Mouse (Mus musculus): Measurements from ENCODE around the gene Smagp. TPM values are rescaled to one million over a fixed set of nuclear protein-coding genes. Genes with fewer than 3 reads are reported as not detected.

Smagp gene
- polyA plus RNA-seq, 1 experiment from 2014 or later: 15.2 TPM

DNA sequence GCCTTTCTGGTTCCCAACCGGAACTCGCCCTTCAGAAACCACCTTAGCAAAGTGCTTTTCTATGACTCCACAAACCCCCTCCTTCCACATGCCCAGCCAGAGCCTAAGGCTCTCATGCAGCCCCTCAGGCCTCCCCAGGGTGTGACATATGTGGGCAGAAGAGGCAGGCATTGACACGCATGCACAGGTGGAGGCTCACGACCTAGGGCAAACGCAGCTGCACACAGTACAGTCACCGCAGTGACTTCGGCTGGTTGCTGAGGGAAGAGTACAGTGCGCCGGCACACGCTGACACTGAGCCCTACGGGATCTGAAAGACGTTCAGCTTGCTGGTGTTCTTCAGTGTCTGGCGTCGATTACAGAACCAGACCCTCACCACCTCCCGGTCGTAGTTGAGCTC is 58.8 kb downstream of the Smagp start:
- no peak overlapping the region for H3K4me3 ChIP-seq
- H3K9me3 ChIP-seq: no peaks in the 10 kb centered on the region
- H3K4me2 ChIP-seq: no peak overlapping the region
- H3K9ac ChIP-seq: no peak overlapping the region
- 80% methylated on average over 16 of the region's 16 CpGs for WGBS
- no peaks in the 10 kb centered on the region for H3K36me3 ChIP-seq
- H3K27ac ChIP-seq: no peak overlapping the region
- no peaks in the 10 kb centered on the region for H3K27me3 ChIP-seq
- ATAC-seq (ENCODE audit: borderline replicate concordance, extremely low read depth, low FRiP score, low TSS enrichment): no peak
- H3K4me1 ChIP-seq: peaks cover 23% of the 10 kb centered on the region

DNA sequence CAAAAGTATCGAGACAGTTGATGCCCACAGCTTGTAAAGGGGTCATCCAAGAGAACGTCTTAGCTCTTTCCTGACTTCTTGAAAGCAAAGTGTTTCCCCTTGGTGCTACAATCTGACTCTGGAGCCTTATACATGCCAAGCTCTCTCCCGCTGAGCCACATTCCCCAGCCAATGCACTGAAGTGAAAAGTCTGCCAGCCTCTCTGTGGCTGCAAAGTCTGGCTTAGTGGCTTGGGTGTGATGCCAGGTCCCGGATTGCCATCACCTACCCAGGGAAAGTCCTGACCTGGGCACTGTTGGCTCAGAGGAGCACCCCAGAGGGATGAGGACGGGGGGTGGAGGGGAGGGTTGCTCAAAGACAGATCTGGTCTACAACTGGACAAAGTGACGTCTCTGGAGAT is 59.9 kb downstream of the Smagp start:
- no peak overlapping the region for H3K9ac ChIP-seq
- H3K27ac ChIP-seq: no peak overlapping the region
- H3K9me3 ChIP-seq: no peaks in the 10 kb centered on the region
- H3K36me3 ChIP-seq: no peaks in the 10 kb centered on the region
- no peaks in the 10 kb centered on the region for H3K27me3 ChIP-seq
- WGBS: 75% methylated on average over 6 of the region's 6 CpGs
- ATAC-seq (ENCODE audit: borderline replicate concordance, extremely low read depth, low FRiP score, low TSS enrichment): no peak
- no peak overlapping the region for H3K4me3 ChIP-seq
- H3K4me2 ChIP-seq: no peak overlapping the region
- H3K4me1 ChIP-seq: peaks cover 23% of the 10 kb centered on the region

DNA sequence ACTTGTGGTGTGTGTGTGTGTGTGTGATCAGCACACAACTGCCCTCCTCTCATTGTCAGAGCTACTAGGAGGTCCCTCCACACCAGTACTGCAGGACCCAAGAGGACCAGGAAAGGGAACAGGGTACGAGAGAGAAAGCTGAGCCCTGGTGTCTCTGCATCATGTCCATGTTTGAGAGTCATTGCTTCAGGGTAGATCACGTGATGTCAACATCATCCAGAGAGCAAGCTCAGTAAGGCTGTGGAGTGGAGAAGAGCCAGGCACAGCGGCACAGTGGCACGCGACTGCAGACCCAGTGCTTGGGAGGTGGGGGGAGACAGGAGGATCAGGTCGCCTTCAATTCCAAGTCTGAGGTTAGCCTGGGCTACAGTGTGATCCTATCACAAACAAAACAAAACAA is 60.3 kb downstream of the Smagp start:
- Histone ChIP-seq H3K27ac (no peak overlapping the region), H3K36me3 (no peaks in the 10 kb centered on the region), H3K4me1 (peaks cover 23% of the 10 kb centered on the region), H3K9ac (no peak overlapping the region), H3K4me2 (no peak overlapping the region), H3K4me3 (no peak overlapping the region), H3K27me3 (no peaks in the 10 kb centered on the region), H3K9me3 (no peaks in the 10 kb centered on the region)
- WGBS: 80% methylated on average over 6 of the region's 6 CpGs
- ATAC-seq (ENCODE audit: borderline replicate concordance, extremely low read depth, low FRiP score, low TSS enrichment): no peak

- WGBS: 87% methylated on average over 12 of the region's 12 CpGs
- Histone ChIP-seq H3K9me3 (no peaks in the 10 kb centered on the region), H3K4me1 (peaks cover 23% of the 10 kb centered on the region), H3K27ac (peak overlapping the region; percentile 74), H3K4me3 (no peak overlapping the region), H3K27me3 (no peaks in the 10 kb centered on the region), H3K36me3 (no peaks in the 10 kb centered on the region), H3K9ac (no peak overlapping the region), H3K4me2 (no peak overlapping the region)
- ATAC-seq (ENCODE audit: borderline replicate concordance, extremely low read depth, low FRiP score, low TSS enrichment): no peak
Measured at GRCm38 (mm10) chr15:100575366-100575765, 61.4 kb downstream of the Smagp start.

DNA sequence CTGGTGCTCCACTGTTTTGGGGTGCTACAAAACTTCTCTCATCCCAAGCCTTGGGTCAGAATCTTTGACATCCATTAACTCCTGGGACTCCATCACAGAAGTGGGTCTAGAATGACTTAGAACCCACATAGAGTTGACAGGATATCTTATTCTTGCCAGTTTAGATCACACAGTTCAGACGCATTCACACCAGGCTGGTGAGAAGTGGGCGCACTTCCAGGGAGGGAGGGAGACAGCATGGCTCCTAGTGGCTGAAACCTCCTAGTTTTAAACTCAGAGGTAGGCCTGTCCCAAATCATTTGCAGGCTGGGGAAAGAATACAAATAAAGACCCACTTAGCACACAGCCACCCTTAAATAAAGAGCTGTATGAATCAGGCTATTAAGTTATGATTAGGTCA is 62.4 kb downstream of the Smagp start:
- Histone ChIP-seq H3K4me3 (no peak overlapping the region), H3K27me3 (no peaks in the 10 kb centered on the region), H3K27ac (peak overlapping the region; percentile 74), H3K36me3 (no peaks in the 10 kb centered on the region), H3K9me3 (no peaks in the 10 kb centered on the region), H3K4me2 (no peak overlapping the region; the same call in 1 of the 2 replicates), H3K4me1 (peaks cover 23% of the 10 kb centered on the region), H3K9ac (no peak overlapping the region)
- no peak for ATAC-seq (ENCODE audit: borderline replicate concordance, extremely low read depth, low FRiP score, low TSS enrichment)
- WGBS: 43% methylated on average over 2 of the region's 2 CpGs

GRCm38 (mm10) chr15:100573946-100574345 is 62.8 kb downstream of the Smagp start:
- Histone ChIP-seq H3K9me3 (no peaks in the 10 kb centered on the region), H3K9ac (no peak overlapping the region), H3K4me1 (peaks cover 23% of the 10 kb centered on the region), H3K36me3 (no peaks in the 10 kb centered on the region), H3K4me3 (no peak overlapping the region), H3K27ac (peak overlapping the region; percentile 74), H3K4me2 (no peak overlapping the region; the same call in 1 of the 2 replicates), H3K27me3 (no peaks in the 10 kb centered on the region)
- ATAC-seq (ENCODE audit: borderline replicate concordance, extremely low read depth, low FRiP score, low TSS enrichment): peak; percentile 65; the same call in 1 of the 2 replicates
- WGBS: 13% methylated on average over 6 of the region's 6 CpGs

Small RNA genes lying within 50 kb of the gene (microRNA-seq; reads per million reads assigned to microRNA genes)
- gene Mir6961: not detected

Other genes with a start within 250 kb of the Smagp start
- 0.06 and 0.09 TPM in 2 replicates for gene Gm5475, start 214.8 kb downstream of the Smagp start, polyA plus RNA-seq (2015; fragmentation: Nextera tagmentation; extraction: Ambion mirVana)
- gene Slc11a2, start 211.9 kb downstream of the Smagp start, polyA plus RNA-seq (2015; fragmentation: Nextera tagmentation; extraction: Ambion mirVana): 20.3 and 26.0 TPM in 2 replicates
- 19.5 and 21.5 TPM in 2 replicates for gene Letmd1, start 167.9 kb downstream of the Smagp start, polyA plus RNA-seq (2015; fragmentation: Nextera tagmentation; extraction: Ambion mirVana)
- 12.5 and 12.7 TPM in 2 replicates for gene Csrnp2, start 141.5 kb downstream of the Smagp start, polyA plus RNA-seq (2015; fragmentation: Nextera tagmentation; extraction: Ambion mirVana)
- gene Tfcp2, start 84.9 kb downstream of the Smagp start, polyA plus RNA-seq (2015; fragmentation: Nextera tagmentation; extraction: Ambion mirVana): 24.1 and 27.3 TPM in 2 replicates
- gene Pou6f1, start 37.0 kb downstream of the Smagp start, polyA plus RNA-seq (2015; fragmentation: Nextera tagmentation; extraction: Ambion mirVana): 3.8 and 4.3 TPM in 2 replicates
- 208 and 209 TPM in 2 replicates for gene Dazap2, start 21.6 kb downstream of the Smagp start, polyA plus RNA-seq (2015; fragmentation: Nextera tagmentation; extraction: Ambion mirVana)
- gene Bin2, start 32.6 kb upstream of the Smagp start, polyA plus RNA-seq (2015; fragmentation: Nextera tagmentation; extraction: Ambion mirVana): 3.8 and 7.3 TPM in 2 replicates
- 2.5 and 2.9 TPM in 2 replicates for gene Cela1, start 51.0 kb upstream of the Smagp start, polyA plus RNA-seq (2015; fragmentation: Nextera tagmentation; extraction: Ambion mirVana)
- gene Galnt6, start 92.4 kb upstream of the Smagp start, polyA plus RNA-seq (2015; fragmentation: Nextera tagmentation; extraction: Ambion mirVana): 0.53 and 0.61 TPM in 2 replicates
- gene Slc4a8, start 124.8 kb upstream of the Smagp start, polyA plus RNA-seq (2015; fragmentation: Nextera tagmentation; extraction: Ambion mirVana): 2.0 and 2.1 TPM in 2 replicates
- gene Scn8a, start 232.9 kb upstream of the Smagp start, polyA plus RNA-seq (2015; fragmentation: Nextera tagmentation; extraction: Ambion mirVana): 1.4 and 2.1 TPM in 2 replicates